Mouse (Mus musculus) layer of hippocampus, adult 11-12 months (tissue): ENCODE results near the gene Olfr1228.

Experiments
- DNase-seq: peaks from one replicate; pipeline ENCODE4 v3.0.0; 2022; ENCODE audit warnings: low spot score

Gene Olfr1228

DNA sequence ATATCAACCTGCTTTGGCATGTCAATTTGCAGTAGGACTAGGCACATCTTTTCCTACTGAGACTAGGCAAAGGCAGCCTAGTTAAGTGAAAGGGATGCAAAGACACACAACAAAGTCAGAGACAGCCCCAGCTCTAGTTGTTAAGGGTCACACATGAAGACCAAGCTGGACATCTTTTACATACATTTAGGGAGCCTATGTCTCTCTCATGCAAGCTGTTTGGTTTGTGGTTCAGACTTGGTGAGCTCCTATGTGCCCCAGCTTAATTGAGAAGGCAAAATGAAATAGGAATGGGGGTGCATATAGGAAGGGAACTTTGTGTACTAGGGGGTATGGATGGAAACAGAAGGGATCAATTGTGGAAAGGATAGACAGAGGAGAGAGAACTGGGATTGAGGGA is at the start of gene Olfr1228:
Olfr1228 (minus strand) TSS at position 101 of the 400 bp plus-strand sequence.
- no peak for DNase-seq

DNA sequence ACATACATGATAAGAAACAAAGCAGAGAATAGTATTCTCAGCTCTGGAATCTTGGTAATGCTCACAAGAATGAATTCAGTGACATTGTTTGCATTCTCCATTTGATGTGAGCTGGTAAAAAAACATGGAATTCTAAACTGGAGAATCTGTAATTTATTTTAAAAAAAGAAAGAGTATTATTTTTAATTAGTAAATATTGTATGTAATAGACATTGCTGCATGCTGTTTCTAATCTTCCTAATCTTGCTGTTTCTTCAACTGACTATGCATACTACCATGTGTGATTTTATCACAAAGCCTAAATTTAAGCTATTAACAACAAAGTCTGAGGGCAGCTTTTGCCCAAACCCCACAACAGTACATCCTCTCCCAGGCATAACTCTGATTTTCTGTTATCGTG is 43.3 kb upstream of the Olfr1228 start, which contains the start of gene Olfr1230:
Olfr1230 (minus strand) TSS at position 101 of the 400 bp plus-strand sequence.
- no peak for DNase-seq

GRCm38 (mm10) chr2:89287914-89288313 is 34.1 kb upstream of the Olfr1228 start, which contains the start of gene Olfr1229:
Olfr1229 (minus strand) TSS chr2:89288014.
- no peak for DNase-seq

DNA sequence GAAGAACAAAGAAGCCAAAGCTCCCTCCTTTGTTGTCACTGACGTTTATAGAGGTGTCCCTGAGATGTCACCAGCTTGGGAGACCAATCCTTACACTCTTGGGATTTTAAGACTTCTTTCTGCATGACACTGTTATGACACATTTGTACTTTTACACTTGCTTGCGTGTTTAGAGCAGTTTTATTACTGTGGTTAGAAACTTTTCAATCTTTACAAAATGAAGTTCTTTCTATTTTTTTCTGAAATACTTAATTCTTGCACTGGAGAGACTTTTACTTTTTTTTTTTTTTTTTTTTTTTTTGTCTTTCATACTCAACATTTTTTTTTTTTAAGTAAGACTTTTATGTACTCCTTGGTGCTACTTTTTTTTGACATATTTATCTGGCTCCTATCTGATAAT is 53.9 kb downstream of the Olfr1228 start, which contains the start of gene Olfr1226:
Olfr1226 (minus strand) TSS at position 101 of the 400 bp plus-strand sequence.
- DNase-seq = no peak
